Mouse (Mus musculus) CH12F3 (cell line): ENCODE measurements around the gene Ryr2.
"Not testable (repeated sequence)": the region's sequence is repeated elsewhere in the genome, so short reads cannot be mapped to it uniquely, and the experiment has no call there.

ENCODE experiments used
- in situ Hi-C: fragments of 300-500 bp; cut with MboI; formaldehyde crosslinking; loops from 2 replicates; pipeline ENCODE4 v1.14.3; 2020; ENCODE audit warnings: low sequenced_read_pairs

Gene Ryr2

DNA sequence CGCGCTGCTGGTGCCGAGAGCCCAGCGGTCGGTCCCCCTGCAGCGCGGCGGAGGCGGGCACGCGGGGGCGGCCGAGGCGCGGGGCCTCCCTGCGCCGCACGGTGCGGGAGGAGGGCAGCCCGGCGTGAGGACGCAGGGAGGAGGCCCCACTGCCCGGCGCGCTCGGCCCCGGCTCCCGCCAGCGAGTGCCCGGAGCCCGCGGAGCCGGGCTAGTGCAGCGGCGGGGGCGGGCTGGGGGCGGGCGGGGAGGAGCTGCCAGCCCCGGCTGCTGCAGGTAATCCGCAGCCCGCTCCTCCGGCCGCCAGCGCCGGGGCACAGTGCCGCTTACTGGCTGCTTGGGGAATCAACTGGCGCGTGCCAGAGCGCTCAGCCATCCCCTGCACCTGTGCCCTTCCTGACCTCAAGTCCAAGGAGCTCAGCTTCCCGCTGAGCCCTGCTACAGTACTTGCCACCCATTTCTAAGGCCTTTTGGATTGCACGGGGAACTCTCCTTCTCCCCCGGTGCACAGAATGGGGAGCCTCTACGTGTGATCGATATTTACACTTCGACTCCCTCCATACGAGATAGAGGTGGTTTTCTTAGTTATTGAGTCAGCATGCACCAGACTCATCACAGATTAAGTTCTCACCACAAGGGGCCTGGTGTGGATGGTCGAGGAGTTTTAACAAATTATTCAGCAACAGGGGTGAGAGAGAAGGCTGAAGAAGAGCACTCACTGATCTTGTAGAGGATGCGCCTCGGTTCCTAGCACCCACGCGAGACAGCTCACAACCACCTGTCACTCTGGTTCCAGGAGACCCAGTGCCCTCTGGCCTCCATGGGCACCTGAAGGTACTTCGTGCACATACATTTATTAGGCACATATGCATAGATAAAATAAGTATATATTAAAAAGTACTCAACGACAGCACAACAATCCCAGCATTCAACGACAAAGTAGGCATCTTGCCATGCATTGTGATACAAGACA is at the start of gene Ryr2:
Gene Ryr2, minus strand, starts transcription at position 284 of the 971 bp plus-strand sequence.
- in situ Hi-C loops, result no loop called here

DNA sequence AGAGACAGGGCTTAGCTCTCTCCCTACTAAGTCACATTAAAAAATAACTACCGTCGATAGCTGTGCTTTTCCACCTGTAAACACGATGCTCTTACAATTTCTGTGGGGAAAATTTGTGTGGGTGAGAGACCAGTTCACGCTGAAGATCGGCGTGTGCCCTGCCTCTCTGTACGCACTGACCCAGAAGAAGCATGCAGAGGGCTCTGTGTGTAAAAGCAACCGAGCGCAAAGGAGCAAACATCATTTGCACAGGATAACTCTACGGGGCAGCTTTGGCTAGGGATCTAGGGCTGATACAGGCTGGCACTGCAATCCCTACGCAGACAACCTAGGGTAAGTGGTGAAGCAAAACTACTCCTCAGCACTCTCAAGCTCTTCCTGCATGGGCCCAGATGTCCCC is 47.2 kb upstream of the Ryr2 start:
- in situ Hi-C loops, result no loop called here

DNA sequence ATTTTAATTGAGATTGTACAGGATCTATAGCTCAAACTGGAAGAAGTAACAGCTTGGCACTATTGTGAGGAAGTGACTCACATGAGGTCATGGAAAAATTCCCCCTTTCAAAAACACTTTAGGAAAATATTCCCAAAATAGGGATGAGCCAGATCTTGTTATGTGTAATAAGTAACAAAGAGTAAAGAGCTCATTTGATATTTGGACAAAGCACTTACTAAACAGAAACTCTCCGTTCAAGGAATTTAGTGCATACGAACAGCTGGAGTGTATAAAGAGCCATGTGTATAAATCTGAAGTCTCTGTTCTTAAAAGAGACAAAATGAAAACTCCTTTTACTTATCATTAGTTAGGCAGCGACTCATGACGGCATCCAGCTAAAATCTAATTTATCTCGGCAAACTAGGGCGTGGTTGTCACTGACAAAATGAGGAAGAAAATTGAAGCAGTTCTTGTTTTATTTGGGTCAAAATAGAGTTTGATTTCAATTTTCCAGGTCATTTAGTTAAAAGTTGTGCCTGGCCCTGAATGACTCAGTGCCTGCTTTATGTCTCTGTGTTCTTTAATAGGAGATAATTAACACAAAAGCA is 40.3 kb upstream of the Ryr2 start:
- in situ Hi-C loops, result no loop called here

DNA sequence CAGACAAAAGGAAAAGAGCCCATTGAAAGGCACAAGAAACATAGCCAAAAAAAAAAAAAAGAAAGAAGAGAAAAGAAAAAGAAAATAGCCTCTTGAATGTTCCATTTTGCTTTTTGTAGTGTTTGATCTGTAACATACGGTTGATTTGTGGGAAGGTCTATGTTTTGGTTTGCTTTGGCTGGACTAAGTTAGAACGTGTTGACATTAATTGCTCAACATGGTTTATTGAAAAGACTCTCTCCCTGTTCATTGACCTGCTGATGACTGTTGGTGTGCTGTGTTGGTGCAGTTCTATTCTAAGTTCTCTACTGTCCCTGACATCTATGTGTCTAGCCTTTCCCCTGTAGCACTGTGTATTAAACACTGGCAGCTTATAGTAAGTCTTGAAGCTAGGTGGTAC is 39.7 kb upstream of the Ryr2 start:
- in situ Hi-C loops, result no loop called here

DNA sequence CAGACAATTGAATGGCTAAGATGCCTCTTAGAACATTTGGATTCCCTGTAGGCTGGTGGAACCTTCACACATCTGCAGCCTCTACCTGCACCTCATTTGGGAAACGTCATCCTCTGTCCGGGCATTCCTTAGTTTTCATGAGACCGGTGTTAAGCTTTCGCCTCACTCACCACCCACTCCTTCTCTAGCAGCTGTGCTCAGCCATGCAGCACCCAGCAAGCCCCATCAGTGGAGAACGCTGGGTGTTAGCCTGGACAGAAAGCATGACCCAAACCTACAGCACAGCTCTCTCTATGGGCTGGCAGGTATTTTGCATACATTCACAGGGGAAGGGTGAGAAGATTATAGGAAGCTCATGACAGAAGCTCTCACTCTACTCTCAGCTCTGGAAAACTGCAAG is 36.6 kb upstream of the Ryr2 start:
- in situ Hi-C loops, result no loop called here

DNA sequence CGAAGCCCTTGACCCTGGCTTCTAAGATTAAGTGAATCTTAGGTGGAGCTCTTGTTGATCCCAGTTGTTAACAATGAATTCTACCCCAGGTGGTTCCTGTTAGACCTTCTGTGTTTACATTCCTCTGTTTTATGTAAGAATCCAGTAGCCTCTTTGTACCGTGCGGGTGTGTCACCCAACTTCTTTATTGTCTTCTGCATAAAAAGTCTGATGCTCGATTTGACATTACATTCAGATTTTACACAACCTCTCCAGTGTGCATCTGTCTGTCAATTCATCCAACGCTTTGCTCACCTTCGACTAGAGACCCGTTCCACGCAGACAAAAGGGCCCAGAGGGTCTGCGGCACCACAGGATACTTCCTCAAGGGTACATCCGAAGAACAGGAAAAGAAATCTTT is 29.7 kb upstream of the Ryr2 start:
- in situ Hi-C loops, result not testable (repeated sequence)

DNA sequence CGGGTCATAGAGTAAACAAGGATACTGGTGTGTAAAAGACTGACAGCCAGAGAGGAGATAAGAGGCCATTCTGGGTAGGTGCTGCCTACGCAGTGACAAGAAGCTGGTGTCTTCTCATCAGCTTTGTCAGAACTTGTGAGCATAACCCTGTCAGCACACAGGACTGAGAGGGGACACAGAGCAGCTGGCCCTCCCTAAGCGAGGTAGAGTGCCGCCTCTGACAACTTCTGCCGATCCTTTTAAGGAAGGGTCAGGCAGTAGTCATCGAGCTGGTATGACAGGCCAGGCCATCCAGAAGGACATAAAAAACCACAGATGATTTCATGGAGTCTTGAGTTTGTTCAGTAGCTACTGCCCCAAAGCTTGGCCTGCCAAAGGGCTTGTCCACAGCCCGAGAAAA is 26.8 kb upstream of the Ryr2 start:
- in situ Hi-C loops, result no loop called here

DNA sequence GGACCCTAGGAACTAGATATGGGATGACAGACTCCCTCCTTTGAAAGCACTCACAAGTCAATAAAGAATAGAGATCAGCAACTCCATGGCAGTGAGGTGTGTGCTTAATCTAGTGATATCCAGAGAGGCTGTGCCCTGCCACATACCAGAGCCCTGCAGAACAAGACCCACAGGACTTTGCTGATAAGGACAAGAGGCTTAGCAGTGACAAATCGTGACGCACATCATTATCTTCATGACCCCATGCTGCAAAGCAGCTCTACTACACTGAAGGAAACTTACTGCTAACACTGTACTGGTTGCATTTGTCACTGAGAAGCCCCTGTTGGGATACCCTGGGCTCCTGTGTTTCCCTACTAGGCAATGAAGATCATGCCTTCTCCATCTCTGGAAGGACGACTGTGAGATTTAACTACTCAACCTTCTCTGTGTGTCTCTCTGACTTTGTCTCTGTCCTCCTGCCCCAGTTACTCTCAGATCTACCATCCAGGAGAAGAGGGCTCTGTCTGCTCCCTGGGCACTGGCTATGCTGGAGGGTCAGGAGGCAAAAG is 25.5 kb upstream of the Ryr2 start:
- in situ Hi-C loops, result no loop called here

DNA sequence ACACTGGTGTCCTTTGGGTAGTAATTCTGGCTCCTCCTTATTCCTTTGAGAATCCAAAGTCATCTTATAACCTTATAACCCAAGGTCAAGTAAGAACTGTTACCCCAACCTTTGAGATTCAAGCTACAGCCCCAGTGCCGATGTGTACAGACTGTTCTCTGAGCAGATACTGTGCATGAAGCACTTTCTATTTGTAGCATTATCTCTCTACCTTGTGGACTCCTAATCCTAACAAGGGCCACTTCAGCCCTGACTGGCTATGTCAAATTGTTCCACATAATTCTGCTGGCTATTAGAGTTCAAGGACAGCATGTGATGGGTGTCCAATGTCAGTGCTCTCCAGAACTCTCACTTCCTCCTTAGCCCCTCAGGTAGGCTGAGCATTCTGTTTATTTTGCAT is 22.4 kb upstream of the Ryr2 start:
- in situ Hi-C loops, result no loop called here

DNA sequence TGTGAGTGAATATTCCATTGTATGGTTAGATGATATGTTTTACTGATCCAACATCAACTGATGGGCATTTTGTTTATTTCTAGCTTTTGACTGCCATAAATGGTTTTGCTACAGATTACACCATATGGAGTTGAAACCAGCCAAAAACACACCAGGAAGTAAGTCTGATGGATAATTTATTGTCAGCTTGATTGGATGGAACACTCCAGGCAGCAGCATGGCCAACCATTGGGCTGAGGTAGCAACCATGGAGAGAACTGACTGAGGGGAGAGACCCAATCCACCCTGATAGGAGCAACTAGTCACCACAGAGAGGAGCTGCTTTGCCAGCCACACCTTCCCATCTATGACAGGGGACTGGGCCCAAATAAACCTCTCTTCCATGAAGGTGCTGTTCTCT is 19.4 kb upstream of the Ryr2 start:
- in situ Hi-C loops, result no loop called here

DNA sequence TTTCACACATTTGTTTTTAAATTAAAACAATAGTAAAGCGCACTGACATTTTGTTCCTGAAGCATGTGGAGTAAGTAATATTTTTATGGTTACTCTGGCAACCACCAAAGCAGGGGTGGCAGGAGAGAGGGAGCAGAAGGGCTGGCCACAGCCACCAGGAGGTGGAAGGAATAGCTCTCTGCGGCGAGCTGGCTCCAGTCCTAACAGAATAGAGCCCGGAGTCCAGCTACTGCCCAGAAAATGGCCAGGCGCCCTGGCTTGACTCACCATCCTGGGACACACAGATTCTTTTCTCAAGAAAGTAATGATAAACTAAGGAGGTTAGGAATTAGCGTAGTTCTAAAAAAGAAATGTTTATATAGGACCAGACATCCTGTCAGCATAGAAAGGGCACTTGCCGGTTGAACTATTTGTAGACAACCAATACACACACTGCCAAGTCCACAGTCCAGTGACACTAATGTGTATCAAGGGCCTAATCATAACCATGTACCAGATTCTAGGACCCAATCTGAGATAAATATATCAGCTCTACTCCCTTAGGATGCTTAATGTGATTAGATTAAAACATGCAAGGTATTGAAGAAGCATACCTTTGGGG is 18.3 kb upstream of the Ryr2 start:
- in situ Hi-C loops, result no loop called here

DNA sequence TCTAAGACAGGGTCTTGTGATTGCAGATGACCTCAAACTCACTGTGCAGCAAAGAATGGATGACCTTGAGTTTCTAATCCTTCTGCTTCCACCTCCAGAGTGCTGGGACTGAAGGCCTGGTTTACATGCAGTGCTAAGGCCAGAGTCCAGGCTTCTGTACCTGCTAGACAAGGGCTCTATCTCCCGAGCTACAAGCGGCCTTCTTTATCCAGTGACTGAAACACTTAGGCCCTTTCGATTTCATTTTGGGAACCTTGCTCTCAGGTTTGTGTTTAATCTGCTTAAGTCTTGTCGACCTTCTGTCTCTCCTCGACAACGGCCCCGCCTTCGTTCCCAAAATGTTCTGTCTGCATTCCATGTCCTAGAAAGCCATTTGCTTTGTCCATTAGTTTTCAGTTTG is 8.8 kb upstream of the Ryr2 start:
- in situ Hi-C loops, result no loop called here

DNA sequence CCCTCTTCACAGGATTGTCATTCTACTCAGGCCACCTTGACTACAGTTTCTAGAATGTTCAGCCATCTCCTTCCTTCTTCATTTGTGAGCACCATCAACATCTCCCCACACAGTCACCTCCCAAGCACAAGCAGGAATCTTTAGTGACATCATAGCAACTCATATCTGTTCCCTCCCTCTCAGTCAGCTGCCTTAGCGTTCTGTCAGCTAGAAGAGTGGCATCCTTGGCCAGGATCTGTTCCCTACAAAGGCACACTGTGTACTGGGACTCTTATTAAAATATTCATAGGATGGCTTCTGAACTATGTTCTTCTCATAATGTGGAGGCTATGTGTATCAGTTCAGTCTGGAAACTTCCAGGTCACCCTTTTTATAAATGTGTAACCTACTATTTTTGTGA is 8.1 kb upstream of the Ryr2 start:
- in situ Hi-C loops, result no loop called here

DNA sequence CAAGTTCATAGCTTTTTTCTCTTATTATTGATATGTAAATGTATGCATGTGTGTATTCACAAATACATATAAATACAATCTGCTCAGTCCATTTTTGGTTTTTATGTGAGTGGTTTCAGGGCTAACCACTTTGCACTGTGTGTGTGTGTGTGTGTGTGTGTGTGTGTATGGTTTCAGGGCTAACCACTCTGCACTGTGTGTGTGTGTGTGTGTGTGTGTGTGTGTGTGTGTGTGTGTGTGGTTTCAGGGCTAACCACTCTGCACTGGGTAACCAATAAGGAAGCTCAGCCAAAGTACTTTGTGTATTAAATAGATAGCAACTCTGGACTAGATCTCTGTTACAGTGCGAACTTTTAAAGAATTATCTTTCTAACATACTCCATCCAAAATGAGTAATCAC is 2.2 kb upstream of the Ryr2 start:
- in situ Hi-C loops, result no loop called here

DNA sequence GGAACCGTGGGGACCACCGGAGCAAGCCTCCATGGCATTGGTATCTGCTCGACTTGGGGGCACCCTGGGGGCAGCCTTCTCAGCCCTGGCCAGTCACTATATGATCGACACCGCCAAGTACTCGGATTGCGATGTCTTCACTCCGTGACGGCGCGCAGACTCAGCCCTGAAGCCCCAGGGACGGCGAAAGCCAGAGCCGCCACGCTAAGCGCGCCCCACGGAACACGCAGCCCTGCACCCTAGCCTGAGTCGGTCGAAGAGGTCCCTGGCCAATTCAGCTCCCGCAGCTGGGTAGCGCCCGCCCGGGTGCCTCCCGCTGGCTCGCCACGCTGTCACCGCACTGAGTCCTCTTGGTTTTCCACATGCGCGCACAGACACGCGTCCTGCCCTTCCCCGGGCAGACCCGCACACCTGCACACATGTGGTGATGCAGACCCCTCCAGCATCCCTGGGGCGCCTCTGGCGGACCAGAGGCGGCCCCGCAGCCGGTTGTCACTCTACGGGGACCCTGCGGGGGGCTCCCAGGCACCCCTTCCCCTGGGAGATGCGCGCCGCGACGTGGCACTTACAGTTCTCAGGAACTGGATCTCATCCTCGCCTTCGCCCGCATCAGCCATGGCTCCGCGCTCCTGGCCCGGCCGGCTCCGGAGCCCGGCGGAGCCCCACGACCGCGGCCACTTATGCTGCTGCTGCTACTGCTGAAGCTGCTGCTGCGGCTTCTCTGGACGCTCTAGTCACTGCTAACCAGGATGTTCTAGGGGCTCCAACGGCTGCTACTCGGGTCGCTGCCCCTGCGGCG is 716 bp downstream of the Ryr2 start:
- in situ Hi-C loops, result no loop called here

DNA sequence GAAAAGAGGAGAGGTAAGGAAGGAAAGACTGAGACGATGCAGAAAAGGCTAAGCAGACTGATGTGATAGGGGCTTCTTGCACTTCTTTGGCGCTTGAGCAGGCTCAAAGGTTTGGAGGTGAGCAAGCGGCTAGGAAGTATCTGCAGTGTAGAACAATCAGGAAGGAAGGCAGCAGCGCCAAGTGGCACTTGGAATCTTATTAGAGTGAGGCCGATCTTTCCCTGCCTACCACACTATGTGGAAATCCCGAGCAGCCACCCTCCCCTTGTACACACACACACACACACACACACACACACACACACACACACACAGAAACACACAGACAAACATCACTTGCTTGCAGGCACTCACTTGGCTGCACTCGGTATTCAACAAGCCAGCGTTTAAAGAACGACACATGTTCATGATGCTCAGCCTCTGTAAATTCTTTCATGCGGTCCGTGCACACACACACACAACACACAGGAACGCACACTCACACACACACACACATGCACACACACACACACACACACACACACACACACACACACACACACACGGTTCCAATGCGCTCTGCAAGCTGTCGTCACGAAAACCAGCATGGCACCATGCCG is 1.4 kb downstream of the Ryr2 start:
- in situ Hi-C loops, result no loop called here

DNA sequence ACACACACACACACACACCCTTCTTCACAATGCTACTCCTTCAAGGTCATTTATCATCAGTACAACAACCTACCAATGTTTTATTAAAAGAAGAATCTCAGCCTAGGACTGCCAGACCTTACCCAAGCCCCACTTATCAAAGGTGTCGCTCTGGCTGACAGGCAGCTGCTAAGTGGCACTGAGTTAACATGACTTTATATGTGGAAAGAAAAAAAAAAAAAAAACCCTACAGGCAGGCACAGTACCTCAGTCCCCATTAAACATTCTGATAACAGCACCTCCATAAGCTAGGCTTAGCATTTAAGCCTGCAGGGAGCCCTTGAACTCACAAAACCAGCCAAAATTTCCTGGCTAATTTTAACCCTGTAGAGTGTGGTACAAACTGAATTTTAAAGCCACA is 2.4 kb downstream of the Ryr2 start:
- in situ Hi-C loops, result no loop called here

DNA sequence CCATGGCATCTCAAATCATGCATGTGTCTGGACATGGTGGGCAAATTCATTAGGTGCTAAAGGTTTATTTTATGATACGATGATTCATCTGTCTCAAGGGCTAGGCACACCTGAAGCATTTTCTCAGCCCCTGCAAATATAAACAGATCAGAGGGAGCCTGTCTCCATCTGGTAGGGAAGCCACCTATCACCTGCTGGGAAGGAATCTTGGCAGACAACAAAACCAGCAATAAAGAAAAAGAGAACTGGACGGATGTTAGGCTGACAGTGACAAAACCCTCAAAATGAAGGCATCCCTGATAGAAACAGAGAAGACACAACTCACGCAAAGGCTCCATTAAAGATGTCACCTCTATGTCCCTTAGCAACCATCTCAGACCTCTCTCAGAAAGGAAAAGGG is 3.7 kb downstream of the Ryr2 start:
- in situ Hi-C loops, result no loop called here

DNA sequence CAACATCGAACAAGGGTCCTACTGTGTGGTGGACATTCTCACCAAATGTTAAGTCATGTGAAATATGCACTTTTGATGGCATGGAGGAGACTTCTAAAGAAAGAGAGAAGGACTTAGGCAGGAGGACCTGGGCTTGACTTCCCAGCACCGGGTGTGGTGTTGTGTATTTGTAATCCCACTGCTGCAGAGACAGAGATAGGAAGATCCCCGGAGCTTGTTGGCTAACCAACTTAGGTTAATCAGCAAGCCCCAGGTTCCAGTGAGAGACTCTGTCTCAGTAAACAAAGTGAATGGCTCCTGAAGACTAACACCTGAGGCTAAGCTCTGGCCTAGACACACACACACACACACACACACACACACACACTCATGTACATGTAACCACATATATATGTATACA is 7.3 kb downstream of the Ryr2 start:
- in situ Hi-C loops, result no loop called here

DNA sequence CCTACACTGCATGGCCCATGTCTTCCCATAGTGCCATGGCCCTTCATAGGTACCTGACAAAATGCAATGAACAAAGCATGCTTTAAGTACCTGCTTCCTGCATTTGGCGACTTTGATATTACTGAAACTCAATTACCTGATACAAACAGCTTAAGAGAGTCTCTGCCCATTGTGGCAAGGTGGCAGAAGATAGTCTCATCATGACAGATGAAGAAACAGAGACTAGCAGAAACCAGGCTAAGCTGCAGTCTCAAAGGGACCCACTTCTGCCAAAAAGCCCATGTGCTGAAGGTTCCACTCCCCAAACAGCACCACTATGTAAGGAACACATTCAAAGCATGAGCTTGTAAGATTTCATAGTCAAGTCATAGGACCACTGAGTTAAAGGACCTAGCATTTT is 7.8 kb downstream of the Ryr2 start:
- in situ Hi-C loops, result no loop called here
